In the genomic region with DNA sequence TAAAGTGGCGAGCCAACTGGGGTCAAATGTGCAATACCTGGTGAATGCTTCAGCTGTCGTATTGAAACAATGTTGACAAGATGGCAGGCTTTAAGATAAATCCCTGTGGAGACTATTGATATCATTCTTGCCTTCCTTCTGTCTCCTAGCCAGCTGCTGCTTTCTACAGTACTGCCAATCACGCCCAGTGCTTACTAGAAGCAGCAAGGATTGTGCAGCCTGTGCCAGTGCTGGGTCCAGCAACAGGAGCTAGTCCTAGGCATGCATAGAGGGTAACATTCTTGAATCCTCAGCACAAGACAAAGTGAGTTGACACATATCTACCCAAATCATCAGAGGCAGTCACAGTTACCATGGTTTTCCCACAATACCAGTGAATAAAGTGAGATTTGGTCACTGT, we compare ENCODE assay signal across 14 mouse cellular contexts.
"Had no signal": no experiment of that assay in that cellular context is flagged by ENCODE, and none has a peak within 500 bp of the region (broad histone marks: within the 10 kb centered on the region; RNA-seq: fewer than 3 reads in every experiment).

No protein-coding gene starts in this region.

- H3K4me2 ChIP-seq: liver, embryonic 11.5 days; liver, embryonic 15.5 days; neural tube, embryonic 15.5 days had no signal

- H3K4me1 ChIP-seq: liver, embryonic 15.5 days; neural tube, embryonic 15.5 days had no signal

- H3K9ac ChIP-seq: liver, embryonic 15.5 days; neural tube, embryonic 15.5 days had no signal

- H3K4me3 ChIP-seq: left cerebral cortex, adult 2 months; liver, embryonic 15.5 days; neural tube, embryonic 15.5 days had no signal

- DNase-seq: kidney, adult 18-20 months; kidney, postnatal 10 days; kidney, postnatal 4 days; lung, adult 2 months; lung, postnatal 36 days; midbrain, embryonic 14.5 days; right cerebral cortex, adult 18-20 months; right cerebral cortex, postnatal 25 days; thymus, postnatal 4 days had no signal

- H3K27me3 ChIP-seq: liver, embryonic 15.5 days; neural tube, embryonic 15.5 days had no signal

- ATAC-seq: lung, postnatal 0 days had no signal

- H3K9me3 ChIP-seq: liver, embryonic 15.5 days; neural tube, embryonic 15.5 days had no signal

- H3K36me3 ChIP-seq: liver, embryonic 15.5 days; neural tube, embryonic 15.5 days had no signal

- H3K27ac ChIP-seq: left cerebral cortex, adult 2 months; liver, embryonic 15.5 days; neural tube, embryonic 15.5 days had no signal
